Mouse (Mus musculus): ENCODE results near the gene Pgghg.

The Pgghg gene

GRCm38 (mm10) chr7:140941222-140942051 is at the start of gene Pgghg:
Pgghg (plus strand) TSS chr7:140941391.
- DNase-seq = peak; percentile 84

- no peak for DNase-seq
These were observed 47.2 kb upstream of the Pgghg start for GRCm38 (mm10) chr7:140894031-140894430.

GRCm38 (mm10) chr7:140894611-140895010 is 46.6 kb upstream of the Pgghg start:
- DNase-seq = peak; percentile 49

GRCm38 (mm10) chr7:140897863-140898262 is 43.3 kb upstream of the Pgghg start:
- DNase-seq = no peak

- DNase-seq = no peak
These were observed 42.1 kb upstream of the Pgghg start for GRCm38 (mm10) chr7:140899121-140899520.

- no peak for DNase-seq
These were observed 41.0 kb upstream of the Pgghg start, which contains the start of gene Cox8b for GRCm38 (mm10) chr7:140900220-140900619. Cox8b (minus strand) TSS chr7:140900446.

GRCm38 (mm10) chr7:140902036-140902875 is 38.9 kb upstream of the Pgghg start:
- no peak for DNase-seq

- DNase-seq = peak; percentile 80
These were observed 38.0 kb upstream of the Pgghg start for GRCm38 (mm10) chr7:140903212-140903611.

GRCm38 (mm10) chr7:140905642-140906081 is 35.5 kb upstream of the Pgghg start:
- DNase-seq = peak; percentile 63

GRCm38 (mm10) chr7:140907131-140907530 is 34.1 kb upstream of the Pgghg start:
- no peak for DNase-seq

GRCm38 (mm10) chr7:140907697-140908096 is 33.5 kb upstream of the Pgghg start:
- DNase-seq = no peak

GRCm38 (mm10) chr7:140908181-140908580 is 33.0 kb upstream of the Pgghg start:
- DNase-seq = no peak

- peak; percentile 90 for DNase-seq
These were observed 32.5 kb upstream of the Pgghg start for GRCm38 (mm10) chr7:140908634-140909107.

GRCm38 (mm10) chr7:140912293-140912692 is 28.9 kb upstream of the Pgghg start:
- DNase-seq = no peak

- peak; percentile 60 for DNase-seq
These were observed 28.2 kb upstream of the Pgghg start for GRCm38 (mm10) chr7:140912846-140913482.

GRCm38 (mm10) chr7:140914031-140914690 is 27.0 kb upstream of the Pgghg start:
- peak; percentile 76 for DNase-seq

- DNase-seq = no peak
These were observed 21.3 kb upstream of the Pgghg start for GRCm38 (mm10) chr7:140919911-140920310.

- DNase-seq = no peak
These were observed 20.7 kb upstream of the Pgghg start, which contains the start of gene Nlrp6 for GRCm38 (mm10) chr7:140920418-140921029. Nlrp6 (plus strand) TSS chr7:140920902.

GRCm38 (mm10) chr7:140921225-140921975 is 19.8 kb upstream of the Pgghg start:
- DNase-seq = peak; percentile 37

GRCm38 (mm10) chr7:140922398-140923069 is 18.7 kb upstream of the Pgghg start:
- peak; percentile 93 for DNase-seq

Measured in kidney, adult 11 months (tissue).